Mouse (Mus musculus) stomach, embryonic 14.5 days (tissue): ENCODE data around the gene Rap1gap2. TPM values are rescaled to one million over a fixed set of nuclear protein-coding genes. Genes with fewer than 3 reads are reported as not detected.
A peak's percentile ranks its signal among the peaks of the same experiment; 100 is the strongest.

Experiments used
- ATAC-seq: fragments of 200-750 bp; cut with Nextera tagmentation; 2 replicates; pipeline ENCODE4 v1.8.0; 2017; ENCODE audit warnings: low read depth, moderate TSS enrichment; ENCODE audit not compliant: insufficient number of reproducible peaks, insufficient read depth, low FRiP score
- H3K27ac ChIP-seq: fragments of 300-500 bp; sonication (generic); 2 replicates; pipeline ENCODE4 v1.5.1; 2014; ENCODE audit warnings: mild to moderate bottlenecking, low read length, moderate library complexity, mixed read lengths
- H3K27me3 ChIP-seq: fragments of 300-500 bp; sonication (generic); 2 replicates; pipeline ENCODE4 v1.6.1; 2014; ENCODE audit warnings: low read length, control low read depth, mixed read lengths; ENCODE audit not compliant: control insufficient read depth, insufficient read depth
- H3K36me3 ChIP-seq: fragments of 300-500 bp; sonication (generic); 2 replicates; pipeline ENCODE4 v1.6.1; 2014; ENCODE audit warnings: mild to moderate bottlenecking, control low read depth, low read length, moderate library complexity, mixed read lengths; ENCODE audit not compliant: control insufficient read depth, insufficient read depth
- H3K4me1 ChIP-seq: fragments of 300-500 bp; sonication (generic); 2 replicates; pipeline ENCODE4 v1.6.1; 2014; ENCODE audit warnings: low read length, control low read depth, mixed read lengths; ENCODE audit not compliant: control insufficient read depth, insufficient read depth
- H3K4me2 ChIP-seq: fragments of 300-500 bp; sonication (generic); replicated peaks from 2 replicates; pipeline ENCODE4 v1.6.1; 2014; ENCODE audit warnings: low read depth, low read length, control low read depth
- H3K4me3 ChIP-seq: fragments of 300-500 bp; sonication (generic); 2 replicates; pipeline ENCODE4 v1.5.1; 2014; ENCODE audit warnings: low read depth, low read length, control low read depth
- H3K9ac ChIP-seq: fragments of 300-500 bp; sonication (generic); replicated peaks from 2 replicates; pipeline ENCODE4 v1.6.1; 2014; ENCODE audit warnings: low read depth, mild to moderate bottlenecking, control low read depth, low read length, moderate library complexity, mixed read lengths
- H3K9me3 ChIP-seq: fragments of 300-500 bp; sonication (generic); 2 replicates; pipeline ENCODE4 v1.6.1; 2016; ENCODE audit warnings: low read depth, low read length, control low read depth; ENCODE audit not compliant: control insufficient read depth
- whole genome bisulfite sequencing: fragments of 180-500 bp; shearing (Covaris S2); extraction: QIAGEN DNeasy Blood & Tissue Kit; methylation state at CpG from one replicate; pipeline ENCODE4 v1.1.7; 2014; 5-methylcytosine and 5-hydroxymethylcytosine counted together
- polyA plus RNA-seq: library from polyadenylated mRNA; unstranded; fragments of >200 nt; fragmentation: Nextera tagmentation; extraction: Ambion mirVana; gene quantifications from 2 replicates; pipeline ENCODE4 v1.2.1, GENCODE M21; 2014

The Rap1gap2 gene
- polyA plus RNA-seq, 1 experiment from 2014 or later, result 5.6 TPM

DNA sequence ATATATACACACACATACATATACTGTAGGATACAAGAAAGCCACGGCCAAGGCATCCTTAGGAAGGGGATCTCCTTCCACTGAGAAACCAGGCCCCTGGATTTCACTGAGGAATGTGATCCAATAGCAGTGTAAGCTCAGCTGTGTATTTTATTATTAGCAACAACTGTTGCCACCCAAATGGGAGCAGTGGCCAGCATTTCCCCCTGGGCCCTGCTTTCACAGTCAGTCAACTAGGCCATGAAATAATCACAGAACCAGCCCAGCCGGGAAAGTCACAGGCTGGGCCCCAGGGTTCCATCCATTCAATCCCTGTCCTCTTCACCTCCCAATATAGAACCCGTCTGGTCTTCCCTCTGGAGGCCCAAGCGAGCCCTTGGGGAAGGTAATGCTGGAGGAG is 162.2 kb downstream of the Rap1gap2 start:
- H3K4me2 ChIP-seq, result no peak overlapping the region
- no peak for ATAC-seq
- H3K9me3 ChIP-seq, result peaks cover 8% of the 10 kb centered on the region; the same call in 1 of the 2 replicates
- H3K27ac ChIP-seq, result no peak overlapping the region
- H3K4me3 ChIP-seq, result no peak overlapping the region
- no peak overlapping the region for H3K9ac ChIP-seq
- H3K36me3 ChIP-seq, result no peaks in the 10 kb centered on the region
- WGBS, result 68% methylated on average over 4 of the region's 4 CpGs
- no peaks in the 10 kb centered on the region for H3K4me1 ChIP-seq
- no peaks in the 10 kb centered on the region for H3K27me3 ChIP-seq

GRCm38 (mm10) chr11:74447991-74448403 is 162.7 kb downstream of the Rap1gap2 start:
- no peak overlapping the region for H3K27ac ChIP-seq
- 87% methylated on average over 6 of the region's 6 CpGs for WGBS
- no peak for ATAC-seq

GRCm38 (mm10) chr11:74445591-74445990 is 165.1 kb downstream of the Rap1gap2 start:
- Histone ChIP-seq H3K4me1 (no peaks in the 10 kb centered on the region), H3K27ac (no peak overlapping the region), H3K9ac (no peak overlapping the region), H3K4me3 (no peak overlapping the region), H3K4me2 (no peak overlapping the region), H3K9me3 (peaks cover 8% of the 10 kb centered on the region; the same call in 1 of the 2 replicates), H3K36me3 (no peaks in the 10 kb centered on the region), H3K27me3 (no peaks in the 10 kb centered on the region)
- ATAC-seq, result no peak
- WGBS, result 85% methylated on average over 3 of the region's 3 CpGs

More at GRCm38 (mm10) chr11:74447991-74448403, 162.7 kb downstream of the Rap1gap2 start:
- Histone ChIP-seq H3K4me1 (no peaks in the 10 kb centered on the region), H3K27me3 (no peaks in the 10 kb centered on the region), H3K9ac (no peak overlapping the region), H3K36me3 (no peaks in the 10 kb centered on the region), H3K4me3 (no peak overlapping the region), H3K4me2 (no peak overlapping the region), H3K9me3 (peaks cover 8% of the 10 kb centered on the region; the same call in 1 of the 2 replicates)

- H3K9me3 ChIP-seq, result peaks cover 8% of the 10 kb centered on the region; the same call in 1 of the 2 replicates
- no peak overlapping the region for H3K4me3 ChIP-seq
- ATAC-seq, result no peak
- no peak overlapping the region for H3K4me2 ChIP-seq
- H3K4me1 ChIP-seq, result no peaks in the 10 kb centered on the region
- H3K27ac ChIP-seq, result no peak overlapping the region
- WGBS, result 78% methylated on average over 5 of the region's 5 CpGs
- no peak overlapping the region for H3K9ac ChIP-seq
- no peaks in the 10 kb centered on the region for H3K27me3 ChIP-seq
- no peaks in the 10 kb centered on the region for H3K36me3 ChIP-seq
Measured at GRCm38 (mm10) chr11:74443924-74444256, 166.8 kb downstream of the Rap1gap2 start.

- Histone ChIP-seq H3K4me2 (no peak overlapping the region), H3K27ac (no peak overlapping the region), H3K36me3 (no peaks in the 10 kb centered on the region), H3K9me3 (peaks cover 8% of the 10 kb centered on the region; the same call in 1 of the 2 replicates), H3K9ac (no peak overlapping the region), H3K27me3 (no peaks in the 10 kb centered on the region), H3K4me1 (no peaks in the 10 kb centered on the region), H3K4me3 (no peak overlapping the region)
- WGBS, result 51% methylated on average over 6 of the region's 6 CpGs
- no peak for ATAC-seq
Measured at GRCm38 (mm10) chr11:74443147-74443923, 167.4 kb downstream of the Rap1gap2 start.

DNA sequence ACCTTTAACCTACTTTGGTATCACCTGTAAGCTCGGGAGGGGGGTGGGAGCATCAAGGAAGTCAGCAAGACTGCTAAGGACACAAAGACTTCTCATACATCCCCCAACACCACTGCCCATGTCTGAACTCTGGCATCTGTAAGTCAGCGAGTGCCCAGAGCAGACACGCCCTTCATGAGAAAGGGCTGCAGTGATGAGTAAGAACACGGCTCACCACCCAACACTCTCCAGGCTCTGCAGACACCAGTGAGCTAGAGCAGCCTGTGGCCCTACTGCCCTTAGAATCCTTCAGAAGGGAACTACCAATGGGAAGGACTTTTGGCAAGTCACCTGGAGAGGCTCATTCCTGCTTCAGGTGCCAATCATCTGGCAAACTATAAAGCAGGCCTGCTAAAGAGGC is 168.3 kb downstream of the Rap1gap2 start:
- Histone ChIP-seq H3K4me1 (no peaks in the 10 kb centered on the region), H3K27ac (no peak overlapping the region), H3K4me2 (no peak overlapping the region), H3K4me3 (no peak overlapping the region), H3K36me3 (no peaks in the 10 kb centered on the region), H3K27me3 (no peaks in the 10 kb centered on the region), H3K9me3 (peaks cover 8% of the 10 kb centered on the region; the same call in 1 of the 2 replicates), H3K9ac (no peak overlapping the region)
- WGBS, result 63% methylated on average over 4 of the region's 4 CpGs
- ATAC-seq, result no peak

DNA sequence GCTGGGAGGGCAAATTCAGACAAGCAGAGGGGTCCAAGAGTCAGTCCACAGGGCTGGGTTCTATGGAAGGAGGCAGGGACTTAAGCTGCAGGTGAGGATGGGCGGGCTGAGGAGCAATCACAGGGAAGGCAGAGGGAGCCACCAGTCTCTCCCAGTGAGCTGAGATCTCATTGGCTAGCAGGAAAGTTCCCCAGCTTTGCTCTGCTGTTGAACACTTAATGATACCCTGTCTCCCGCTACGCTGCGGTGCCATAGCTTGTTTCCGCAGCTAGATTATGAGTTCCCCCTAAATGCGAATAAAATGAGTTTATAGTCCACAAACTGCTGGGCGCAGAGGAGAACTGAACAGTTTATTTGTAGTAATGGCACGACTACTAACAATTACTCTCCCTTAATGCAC is 170.6 kb downstream of the Rap1gap2 start:
- no peak for ATAC-seq
- H3K9me3 ChIP-seq, result peaks cover 6% of the 10 kb centered on the region; the same call in 1 of the 2 replicates
- H3K9ac ChIP-seq, result no peak overlapping the region
- H3K4me3 ChIP-seq, result no peak overlapping the region
- no peak overlapping the region for H3K27ac ChIP-seq
- H3K36me3 ChIP-seq, result no peaks in the 10 kb centered on the region
- H3K4me2 ChIP-seq, result no peak overlapping the region
- H3K27me3 ChIP-seq, result no peaks in the 10 kb centered on the region
- 86% methylated on average over 8 of the region's 8 CpGs for WGBS
- H3K4me1 ChIP-seq, result no peaks in the 10 kb centered on the region

- Histone ChIP-seq H3K4me1 (no peaks in the 10 kb centered on the region), H3K27me3 (no peaks in the 10 kb centered on the region), H3K9me3 (no peaks in the 10 kb centered on the region), H3K4me2 (no peak overlapping the region), H3K36me3 (no peaks in the 10 kb centered on the region), H3K4me3 (no peak overlapping the region), H3K9ac (no peak overlapping the region), H3K27ac (no peak overlapping the region)
- WGBS, result 34% methylated on average over 6 of the region's 6 CpGs
- peak; percentile 66 for ATAC-seq
Measured at GRCm38 (mm10) chr11:74439202-74439601, 171.5 kb downstream of the Rap1gap2 start.

GRCm38 (mm10) chr11:74438249-74438648 is 172.5 kb downstream of the Rap1gap2 start:
- Histone ChIP-seq H3K9me3 (no peaks in the 10 kb centered on the region), H3K9ac (no peak overlapping the region), H3K27ac (no peak overlapping the region), H3K36me3 (no peaks in the 10 kb centered on the region), H3K4me3 (no peak overlapping the region), H3K4me1 (no peaks in the 10 kb centered on the region), H3K27me3 (no peaks in the 10 kb centered on the region), H3K4me2 (no peak overlapping the region)
- no peak for ATAC-seq
- 81% methylated on average over 4 of the region's 4 CpGs for WGBS
